Mouse (Mus musculus): ENCODE results near the gene Gabarap. TPM values are rescaled to one million over a fixed set of nuclear protein-coding genes. Genes with fewer than 3 reads are reported as not detected.

The Gabarap gene
- polyA plus RNA-seq, 1 experiment from 2014 or later, result 332 TPM

GRCm38 (mm10) chr11:69960616-69961015 is 30.3 kb upstream of the Gabarap start:
- no peak for DNase-seq (ENCODE audit: low spot score)
- Histone ChIP-seq H3K4me1 (peaks cover 6% of the 10 kb centered on the region; the same call in 1 of the 2 replicates), H3K27ac (no peak overlapping the region), H3K36me3 (no peaks in the 10 kb centered on the region), H3K27me3 (ENCODE audit: low read depth, poor library complexity, severe bottlenecking) (peaks cover 49% of the 10 kb centered on the region), H3K4me3 (no peak overlapping the region), H3K9me3 (replicated peaks) (no peaks in the 10 kb centered on the region)
- 32% methylated on average over 5 of the region's 5 CpGs for WGBS

GRCm38 (mm10) chr11:69961841-69962240 is 29.1 kb upstream of the Gabarap start:
- H3K27ac ChIP-seq, result no peak overlapping the region
- H3K9me3 ChIP-seq (replicated peaks), result no peaks in the 10 kb centered on the region
- peaks cover 17% of the 10 kb centered on the region for H3K4me1 ChIP-seq
- no peak overlapping the region for H3K4me3 ChIP-seq
- H3K27me3 ChIP-seq (ENCODE audit: low read depth, poor library complexity, severe bottlenecking), result peaks cover 61% of the 10 kb centered on the region
- 47% methylated on average over 5 of the region's 5 CpGs for WGBS
- DNase-seq (ENCODE audit: low spot score), result no peak
- H3K36me3 ChIP-seq, result 0 out of 2 replicates have a peak, but pooled peaks cover 2% of the 10 kb centered on the region

- WGBS, result 9% methylated on average over 24 of the region's 24 CpGs
- H3K9me3 ChIP-seq (replicated peaks), result no peaks in the 10 kb centered on the region
- H3K36me3 ChIP-seq, result peaks cover 25% of the 10 kb centered on the region
- peak; percentile 42 for DNase-seq (ENCODE audit: low spot score)
- 0 out of 2 replicates have a peak within 1 kb of the TSS, but pooled peaks have one; percentile 2 for H3K27ac ChIP-seq
- peaks cover 83% of the 10 kb centered on the region for H3K27me3 ChIP-seq (ENCODE audit: low read depth, poor library complexity, severe bottlenecking)
- peaks cover 17% of the 10 kb centered on the region for H3K4me1 ChIP-seq
- H3K4me3 ChIP-seq, result peak within 1 kb of the TSS; percentile 50
Measured at GRCm38 (mm10) chr11:69964650-69965270, 26.2 kb upstream of the Gabarap start, which contains the start of gene Cldn7. Gene Cldn7, plus strand, starts transcription at chr11:69964779.

- DNase-seq (ENCODE audit: low spot score), result peak; percentile 51
- 2% methylated on average over 49 of the region's 49 CpGs for WGBS
- Histone ChIP-seq H3K27me3 (ENCODE audit: low read depth, poor library complexity, severe bottlenecking) (peaks cover 83% of the 10 kb centered on the region), H3K36me3 (peaks cover 32% of the 10 kb centered on the region), H3K9me3 (replicated peaks) (no peaks in the 10 kb centered on the region), H3K4me1 (peaks cover 17% of the 10 kb centered on the region), H3K4me3 (peak overlapping the region; percentile 50), H3K27ac (peak overlapping the region; percentile 77)
Measured at GRCm38 (mm10) chr11:69965271-69966005, 25.5 kb upstream of the Gabarap start.

- Histone ChIP-seq H3K27me3 (ENCODE audit: low read depth, poor library complexity, severe bottlenecking) (peaks cover 77% of the 10 kb centered on the region), H3K4me3 (peak overlapping the region; percentile 50), H3K27ac (peak overlapping the region; percentile 77), H3K36me3 (peaks cover 38% of the 10 kb centered on the region), H3K4me1 (peaks cover 17% of the 10 kb centered on the region), H3K9me3 (replicated peaks) (no peaks in the 10 kb centered on the region)
- 2% methylated on average over 59 of the region's 59 CpGs for WGBS
- DNase-seq (ENCODE audit: low spot score), result peak; percentile 71
Measured at GRCm38 (mm10) chr11:69966006-69966859, 24.7 kb upstream of the Gabarap start.

GRCm38 (mm10) chr11:69966860-69967517 is 24.0 kb upstream of the Gabarap start:
- H3K9me3 ChIP-seq (replicated peaks), result no peaks in the 10 kb centered on the region
- peaks cover 70% of the 10 kb centered on the region for H3K27me3 ChIP-seq (ENCODE audit: low read depth, poor library complexity, severe bottlenecking)
- H3K36me3 ChIP-seq, result peaks cover 45% of the 10 kb centered on the region
- no peak for DNase-seq (ENCODE audit: low spot score)
- H3K4me1 ChIP-seq, result peaks cover 17% of the 10 kb centered on the region
- WGBS, result 38% methylated on average over 17 of the region's 17 CpGs
- H3K27ac ChIP-seq, result peak overlapping the region; percentile 77
- peak overlapping the region; percentile 50 for H3K4me3 ChIP-seq

GRCm38 (mm10) chr11:69968793-69969192 is 22.1 kb upstream of the Gabarap start:
- 84% methylated on average over 4 of the region's 4 CpGs for WGBS
- Histone ChIP-seq H3K27me3 (ENCODE audit: low read depth, poor library complexity, severe bottlenecking) (peaks cover 52% of the 10 kb centered on the region), H3K4me3 (no peak overlapping the region), H3K36me3 (peaks cover 63% of the 10 kb centered on the region), H3K9me3 (replicated peaks) (no peaks in the 10 kb centered on the region), H3K4me1 (peaks cover 17% of the 10 kb centered on the region), H3K27ac (no peak overlapping the region)
- no peak for DNase-seq (ENCODE audit: low spot score)

GRCm38 (mm10) chr11:69970222-69970621 is 20.7 kb upstream of the Gabarap start:
- peaks cover 77% of the 10 kb centered on the region for H3K36me3 ChIP-seq

GRCm38 (mm10) chr11:69970775-69971174 is 20.2 kb upstream of the Gabarap start:
- WGBS, result 93% methylated on average over 3 of the region's 3 CpGs
- peaks cover 11% of the 10 kb centered on the region for H3K4me1 ChIP-seq
- no peak overlapping the region for H3K27ac ChIP-seq
- no peaks in the 10 kb centered on the region for H3K9me3 ChIP-seq (replicated peaks)
- H3K27me3 ChIP-seq (ENCODE audit: low read depth, poor library complexity, severe bottlenecking), result peaks cover 32% of the 10 kb centered on the region
- no peak for DNase-seq (ENCODE audit: low spot score)
- peaks cover 83% of the 10 kb centered on the region for H3K36me3 ChIP-seq
- H3K4me3 ChIP-seq, result no peak overlapping the region

More at GRCm38 (mm10) chr11:69970222-69970621, 20.7 kb upstream of the Gabarap start:
- Histone ChIP-seq H3K4me1 (peaks cover 14% of the 10 kb centered on the region), H3K27me3 (ENCODE audit: low read depth, poor library complexity, severe bottlenecking) (peaks cover 37% of the 10 kb centered on the region), H3K9me3 (replicated peaks) (no peaks in the 10 kb centered on the region), H3K27ac (no peak overlapping the region), H3K4me3 (no peak overlapping the region)
- 87% methylated on average over 6 of the region's 6 CpGs for WGBS
- no peak for DNase-seq (ENCODE audit: low spot score)

- Histone ChIP-seq H3K27ac (no peak overlapping the region), H3K27me3 (ENCODE audit: low read depth, poor library complexity, severe bottlenecking) (no peaks in the 10 kb centered on the region), H3K9me3 (replicated peaks) (no peaks in the 10 kb centered on the region), H3K4me1 (peaks cover 4% of the 10 kb centered on the region; the same call in 1 of the 2 replicates), H3K4me3 (no peak overlapping the region), H3K36me3 (peaks cover 88% of the 10 kb centered on the region)
- WGBS, result 93% methylated on average over 2 of the region's 2 CpGs
- DNase-seq (ENCODE audit: low spot score), result no peak
Measured at GRCm38 (mm10) chr11:69974907-69975306, 16.0 kb upstream of the Gabarap start.

GRCm38 (mm10) chr11:69976271-69976670 is 14.7 kb upstream of the Gabarap start:
- DNase-seq (ENCODE audit: low spot score), result no peak
- Histone ChIP-seq H3K27ac (no peak overlapping the region), H3K4me1 (peaks cover 4% of the 10 kb centered on the region; the same call in 1 of the 2 replicates), H3K9me3 (replicated peaks) (no peaks in the 10 kb centered on the region), H3K36me3 (peaks cover 77% of the 10 kb centered on the region), H3K27me3 (ENCODE audit: low read depth, poor library complexity, severe bottlenecking) (no peaks in the 10 kb centered on the region), H3K4me3 (no peak overlapping the region)
- 95% methylated on average over 4 of the region's 4 CpGs for WGBS

GRCm38 (mm10) chr11:69979827-69980195 is 11.1 kb upstream of the Gabarap start:
- peak overlapping the region; percentile 98 for H3K27ac ChIP-seq
- no peak for DNase-seq (ENCODE audit: low spot score)
- WGBS, result 3% methylated on average over 16 of the region's 16 CpGs
- H3K9me3 ChIP-seq (replicated peaks), result no peaks in the 10 kb centered on the region
- H3K36me3 ChIP-seq, result peaks cover 62% of the 10 kb centered on the region
- H3K4me3 ChIP-seq, result peak overlapping the region; percentile 98
- H3K27me3 ChIP-seq (ENCODE audit: low read depth, poor library complexity, severe bottlenecking), result no peaks in the 10 kb centered on the region
- H3K4me1 ChIP-seq, result peaks cover 26% of the 10 kb centered on the region

Measured in limb, embryonic 10.5 days (tissue).